Mouse (Mus musculus) ES-E14 (cell line): Measurements from ENCODE around the gene Fam241a. TPM values are rescaled to one million over a fixed set of nuclear protein-coding genes. Genes with fewer than 3 reads are reported as not detected.

ENCODE experiments used
- DNase-seq: peaks from one replicate; pipeline ENCODE4 v3.0.0-alpha.2; 2013; ENCODE audit warnings: low read depth, low spot score
- H3K27ac ChIP-seq: 2 replicates; pipeline ENCODE4 v1.5.1; 2012; ENCODE audit warnings: low read depth, mild to moderate bottlenecking, low read length, moderate library complexity, mixed read lengths; ENCODE audit not compliant: poor library complexity, insufficient read depth, severe bottlenecking
- H3K36me3 ChIP-seq: 2 replicates; pipeline ENCODE4 v1.6.1; 2012; ENCODE audit warnings: mild to moderate bottlenecking, low read length, moderate library complexity, mixed read lengths; ENCODE audit not compliant: control insufficient read depth, poor library complexity, insufficient read depth, severe bottlenecking
- H3K4me1 ChIP-seq, 2 experiments: fragments of 150-350 bp in 1 of 2; sonication (generic) in 1 of 2; 2 replicates each; pipeline ENCODE4 v1.6.1; 2012; ENCODE audit warnings: low read length in 2 of 2, mild to moderate bottlenecking in 1 of 2, mixed read lengths in 1 of 2; ENCODE audit not compliant: control insufficient read depth in 2 of 2, insufficient read depth in 2 of 2, poor library complexity in 1 of 2
- H3K4me3 ChIP-seq, 2 experiments: fragments of 150-350 bp in 1 of 2; sonication (generic) in 1 of 2; 2 replicates each; pipeline ENCODE4 v1.5.1; 2012; ENCODE audit warnings: low read length in 2 of 2, low read depth in 1 of 2, mild to moderate bottlenecking in 1 of 2, mixed read lengths in 1 of 2; ENCODE audit not compliant: insufficient read depth in 1 of 2, poor library complexity in 1 of 2, severe bottlenecking in 1 of 2
- H3K9ac ChIP-seq: 2 replicates; pipeline ENCODE4 v1.6.1; 2012; ENCODE audit warnings: low read depth, mild to moderate bottlenecking, low read length, mixed read lengths; ENCODE audit not compliant: poor library complexity, insufficient read depth, severe bottlenecking
- H3K9me3 ChIP-seq: fragments of 150-350 bp; sonication (generic); 2 replicates; pipeline ENCODE4 v1.6.1; 2012; ENCODE audit warnings: low read depth, mild to moderate bottlenecking, low read length; ENCODE audit not compliant: control insufficient read depth, insufficient read depth
- CHD2 ChIP-seq: IDR thresholded peaks from 2 replicates; pipeline ENCODE4 v1.6.1; 2014; ENCODE audit warnings: mild to moderate bottlenecking, low read depth, low read length, inconsistent platforms
- HCFC1 ChIP-seq: IDR thresholded peaks from 2 replicates; pipeline ENCODE4 v1.6.1; 2012; ENCODE audit warnings: low read length, inconsistent platforms, borderline replicate concordance; ENCODE audit not compliant: insufficient read depth
- MAFK ChIP-seq: IDR thresholded peaks from 2 replicates; pipeline ENCODE4 v1.6.1; 2014; ENCODE audit warnings: mild to moderate bottlenecking, low read depth, low read length, inconsistent platforms; ENCODE audit not compliant: insufficient read depth
- ZC3H11A ChIP-seq: IDR thresholded peaks from 2 replicates; pipeline ENCODE4 v1.6.1; 2012; ENCODE audit warnings: low read depth, mild to moderate bottlenecking, inconsistent platforms, low read length, borderline replicate concordance
- ZNF384 ChIP-seq: IDR thresholded peaks from 2 replicates; pipeline ENCODE4 v1.6.1; 2012; ENCODE audit warnings: low read depth, low read length, inconsistent platforms
- in situ Hi-C, 2 experiments: fragments of 600-800 bp; cut with MboI; formaldehyde crosslinking; loops; one replicate each; pipeline ENCODE4 v1.15.1; 2025; ENCODE audit warnings: low sequenced_read_pairs in 2 of 2, inconsistent platforms in 1 of 2; ENCODE audit not compliant: unreplicated experiment in 2 of 2
- total RNA-seq: library from RNA; depleted of rRNA; stranded (reverse); fragments of 300-350 nt; gene quantifications from 2 replicates; pipeline ENCODE4 v1.2.3, GENCODE M21; 2012

The Fam241a gene
- total RNA-seq, 1 experiment = 0.71 TPM

DNA sequence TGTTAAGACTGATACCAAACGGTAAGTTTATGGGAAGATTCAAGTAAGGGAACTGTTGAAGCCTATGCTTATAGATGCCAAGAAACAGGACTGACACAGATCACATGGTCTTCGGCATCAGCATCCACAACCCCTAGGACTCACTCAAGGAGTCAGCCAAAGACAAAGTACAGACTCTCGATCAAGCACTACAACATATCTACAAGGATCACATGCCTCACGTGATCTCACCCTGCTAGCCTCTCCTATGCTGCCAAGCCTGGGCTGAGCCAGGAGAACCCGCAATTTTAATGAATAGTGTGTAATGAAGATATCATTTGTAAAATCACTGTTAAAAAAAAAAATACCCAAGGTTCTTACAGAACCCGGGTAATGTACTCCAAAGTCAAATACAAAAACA is 60.5 kb downstream of the Fam241a start:
- peaks cover 0 to 2% of the 10 kb centered on the region in 2 experiments; a peak in 1 of 4 replicates for H3K4me1 ChIP-seq
- no peak for DNase-seq
- H3K4me3 ChIP-seq = no peak overlapping the region
- in situ Hi-C loops = no loop called here
- TF ChIP-seq HCFC1 (no peak), ZNF384 (no peak), ZC3H11A (no peak), CHD2 (no peak), MAFK (no peak)
- no peaks in the 10 kb centered on the region for H3K9me3 ChIP-seq
- no peak overlapping the region for H3K9ac ChIP-seq
- no peaks in the 10 kb centered on the region; the same call in 1 of the 2 replicates for H3K36me3 ChIP-seq
- H3K27ac ChIP-seq = no peak overlapping the region

DNA sequence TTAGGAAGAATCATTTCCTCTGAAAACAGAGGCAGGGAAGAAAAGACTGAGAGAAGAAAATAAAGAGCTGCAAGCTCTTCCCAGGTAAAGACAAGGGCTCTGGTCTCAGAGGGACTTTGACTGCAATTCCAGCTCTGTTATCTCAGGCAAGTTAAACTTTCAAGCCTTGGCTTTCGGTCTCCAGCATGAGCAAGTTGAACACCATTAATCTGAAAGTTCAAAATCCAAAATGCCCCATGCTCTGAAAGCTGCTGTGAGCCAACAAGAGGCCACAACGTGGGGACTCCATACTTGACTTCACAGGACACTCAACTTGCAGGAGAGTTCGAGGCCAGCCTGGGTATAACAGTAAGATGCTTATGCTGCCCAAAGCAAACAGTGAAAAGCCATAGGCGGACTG is 62.1 kb downstream of the Fam241a start:
- Histone ChIP-seq H3K9ac (no peak overlapping the region), H3K4me3 (no peak overlapping the region), H3K4me1 (peaks cover 0 to 2% of the 10 kb centered on the region in 2 experiments; a peak in 1 of 4 replicates), H3K27ac (no peak overlapping the region), H3K9me3 (no peaks in the 10 kb centered on the region), H3K36me3 (no peaks in the 10 kb centered on the region; the same call in 1 of the 2 replicates)
- DNase-seq = no peak
- TF ChIP-seq CHD2 = no peak
- TF ChIP-seq MAFK = no peak
- TF ChIP-seq ZNF384 = no peak
- TF ChIP-seq HCFC1 = no peak
- no peak for TF ChIP-seq ZC3H11A
- in situ Hi-C loops = no loop called here

DNA sequence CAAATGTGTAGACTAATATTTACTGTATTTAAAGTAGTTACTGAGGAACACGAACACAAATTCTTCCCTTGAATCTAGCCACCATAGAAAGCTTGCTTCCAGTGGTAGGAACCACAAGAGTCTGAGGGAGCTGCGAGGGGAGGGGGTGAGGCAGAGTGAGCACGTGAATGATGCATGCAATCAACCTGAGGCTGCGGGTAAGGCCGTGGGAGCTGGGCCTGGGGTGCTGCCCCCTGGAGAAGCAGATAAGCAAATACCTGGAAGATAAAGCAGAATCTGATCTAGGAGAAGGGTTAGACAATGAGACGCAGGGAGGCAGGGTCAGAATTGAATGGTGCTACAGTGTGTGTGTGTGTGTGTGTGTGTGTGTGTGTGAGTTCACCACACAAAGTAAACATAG is 65.0 kb downstream of the Fam241a start:
- TF ChIP-seq MAFK = no peak
- no peak for TF ChIP-seq ZC3H11A
- no peak for TF ChIP-seq CHD2
- TF ChIP-seq ZNF384 = no peak
- no peak for TF ChIP-seq HCFC1
- no peaks in the 10 kb centered on the region; the same call in 1 of the 2 replicates for H3K36me3 ChIP-seq
- H3K27ac ChIP-seq = no peak overlapping the region
- in situ Hi-C loops = no loop called here
- peaks cover 0 to 2% of the 10 kb centered on the region in 2 experiments; a peak in 1 of 4 replicates for H3K4me1 ChIP-seq
- no peak overlapping the region for H3K9ac ChIP-seq
- H3K4me3 ChIP-seq = no peak overlapping the region
- no peak for DNase-seq
- H3K9me3 ChIP-seq = no peaks in the 10 kb centered on the region

DNA sequence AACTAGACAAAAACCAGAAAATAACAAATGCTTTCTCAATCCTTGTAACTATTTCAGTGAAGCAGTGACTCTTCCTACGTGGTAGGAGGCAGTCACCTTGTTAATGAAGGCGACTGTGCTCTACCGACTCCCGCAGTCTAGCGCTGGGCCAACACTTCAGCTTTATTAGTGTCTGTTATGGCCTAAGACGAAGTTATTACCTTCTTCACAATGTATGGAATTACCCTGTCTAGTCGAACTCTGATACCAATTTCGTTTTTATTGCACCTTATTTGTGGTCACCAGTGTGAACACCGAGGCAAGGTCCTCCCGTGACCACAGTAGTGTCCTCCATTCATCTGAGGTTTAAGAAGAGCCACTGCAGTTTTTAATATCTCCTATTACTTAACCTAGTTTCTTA is 65.9 kb downstream of the Fam241a start:
- no peak overlapping the region for H3K9ac ChIP-seq
- TF ChIP-seq CHD2 (no peak), ZC3H11A (no peak), MAFK (no peak), ZNF384 (no peak), HCFC1 (no peak)
- H3K36me3 ChIP-seq = no peaks in the 10 kb centered on the region; the same call in 1 of the 2 replicates
- no peaks in the 10 kb centered on the region for H3K9me3 ChIP-seq
- no peaks in the 10 kb centered on the region for H3K4me1 ChIP-seq
- no peak for DNase-seq
- H3K27ac ChIP-seq = no peak overlapping the region
- H3K4me3 ChIP-seq = no peak overlapping the region
- in situ Hi-C loops = no loop called here

DNA sequence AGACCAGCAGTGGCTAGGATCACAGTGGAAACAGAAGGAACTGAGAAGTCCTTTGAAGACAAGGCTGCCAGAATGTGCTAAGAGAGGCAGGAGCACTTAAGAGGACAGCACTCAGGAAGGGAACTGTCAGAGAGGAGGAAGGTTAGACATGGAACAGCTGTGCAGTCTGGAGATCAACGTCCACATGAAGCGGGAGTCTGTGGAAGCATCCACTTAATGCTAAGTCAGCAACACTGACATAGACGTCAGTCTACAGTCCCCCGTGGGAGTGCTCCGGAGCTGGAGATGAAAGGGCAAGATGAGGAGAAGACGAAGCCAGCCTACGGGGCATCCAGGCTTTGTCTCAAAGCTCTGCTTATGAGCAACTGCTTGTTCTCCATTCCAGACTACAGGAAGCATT is 69.0 kb downstream of the Fam241a start:
- no peaks in the 10 kb centered on the region for H3K4me1 ChIP-seq
- DNase-seq = no peak
- in situ Hi-C loops = no loop called here
- TF ChIP-seq HCFC1 = no peak
- no peak for TF ChIP-seq ZNF384
- TF ChIP-seq CHD2 = no peak
- TF ChIP-seq ZC3H11A = no peak
- TF ChIP-seq MAFK = no peak
- H3K9me3 ChIP-seq = no peaks in the 10 kb centered on the region
- H3K9ac ChIP-seq = no peak overlapping the region
- H3K4me3 ChIP-seq = no peak overlapping the region
- no peaks in the 10 kb centered on the region; the same call in 1 of the 2 replicates for H3K36me3 ChIP-seq
- no peak overlapping the region for H3K27ac ChIP-seq
